Mouse (Mus musculus): Measurements from ENCODE around the gene Hk2. TPM values are rescaled to one million over a fixed set of nuclear protein-coding genes. Genes with fewer than 3 reads are reported as not detected.
"Not testable (repeated sequence)": the region's sequence is repeated elsewhere in the genome, so short reads cannot be mapped to it uniquely, and the experiment has no call there.

The Hk2 gene
- polyA plus RNA-seq, 3 experiments from 2014 or later: 3.9 to 9.0 (median 4.5) TPM

DNA sequence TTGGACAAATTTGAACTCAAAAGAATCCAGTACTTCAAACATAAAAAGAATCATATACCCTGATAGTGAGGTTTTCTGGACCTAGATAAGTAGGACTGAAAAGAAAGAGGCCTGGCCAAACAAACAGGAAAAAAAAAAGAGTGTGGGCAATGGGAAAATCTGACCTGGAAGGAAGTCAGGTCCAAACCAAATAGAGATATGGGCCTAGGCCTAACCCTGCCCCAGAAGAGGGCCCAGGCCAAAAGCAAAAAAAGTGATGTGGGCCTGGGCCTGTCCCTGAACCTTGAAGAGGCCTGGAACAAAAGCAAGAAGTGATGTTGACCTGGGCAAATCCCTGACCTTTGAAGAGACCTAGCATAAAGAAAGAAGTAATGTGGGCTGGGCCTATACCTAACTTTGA, 90.1 kb downstream of the Hk2 start:
- ATAC-seq: no peak

DNA sequence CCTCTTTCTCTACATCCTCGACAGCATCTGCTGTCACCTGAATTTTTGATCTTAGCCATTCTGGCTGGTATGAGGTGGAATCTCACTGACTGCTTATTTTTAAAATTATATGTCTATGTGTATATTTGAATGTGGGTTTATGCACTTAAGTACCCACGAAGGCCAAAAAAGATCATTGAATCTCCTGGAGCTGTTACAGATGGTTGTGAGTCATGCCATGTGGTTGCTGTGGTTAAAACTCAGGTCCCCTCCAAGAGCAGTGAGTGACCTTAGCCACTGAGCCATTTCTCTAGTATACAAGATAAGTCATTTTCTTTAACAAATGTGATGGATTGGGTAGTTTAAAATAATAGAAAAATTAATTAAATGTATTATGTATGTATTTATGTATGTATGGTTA, 95.0 kb downstream of the Hk2 start:
- not testable (repeated sequence) for ATAC-seq

DNA sequence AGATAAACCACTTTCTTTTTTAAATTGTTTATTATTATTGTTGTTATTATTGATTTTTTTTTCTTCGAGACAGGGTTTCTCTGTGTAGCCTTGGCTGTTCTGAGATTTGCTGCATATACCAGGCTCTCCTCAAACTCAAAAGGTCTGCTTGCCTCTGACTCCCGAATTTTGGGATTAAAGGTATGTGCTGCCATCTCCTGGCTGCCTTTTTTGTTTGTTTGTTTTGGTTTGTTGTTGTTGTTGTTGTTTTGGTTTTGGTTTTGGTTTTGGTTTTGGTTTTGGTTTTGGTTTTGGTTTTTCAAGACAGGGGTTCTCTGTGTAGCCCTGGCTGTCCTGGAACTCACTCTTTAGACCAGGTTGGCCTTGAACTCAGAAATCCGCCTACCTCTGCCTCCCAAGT, 96.6 kb downstream of the Hk2 start:
- ATAC-seq: not testable (repeated sequence)

Other genes starting within 250 kb of the Hk2 start
- 10 to 100 TPM; 41.9 to 88.1 (median 72.5) TPM for gene Pole4, start 69.1 kb downstream of the Hk2 start, polyA plus RNA-seq (2017; shearing (Covaris generic))
- 1 to 10 TPM; 2.4 to 3.6 (median 3.1) TPM for gene Sema4f, start 165.3 kb upstream of the Hk2 start, polyA plus RNA-seq (2017; shearing (Covaris generic))
- 1 to 10 TPM in 1 of 3 experiments, under 1 TPM in 1, not detected in 1; 0.17 to 1.8 TPM for gene M1ap, start 172.4 kb upstream of the Hk2 start, polyA plus RNA-seq (2017; shearing (Covaris generic))